ENCODE assay signal across 17 mouse cellular contexts in the genomic region with DNA sequence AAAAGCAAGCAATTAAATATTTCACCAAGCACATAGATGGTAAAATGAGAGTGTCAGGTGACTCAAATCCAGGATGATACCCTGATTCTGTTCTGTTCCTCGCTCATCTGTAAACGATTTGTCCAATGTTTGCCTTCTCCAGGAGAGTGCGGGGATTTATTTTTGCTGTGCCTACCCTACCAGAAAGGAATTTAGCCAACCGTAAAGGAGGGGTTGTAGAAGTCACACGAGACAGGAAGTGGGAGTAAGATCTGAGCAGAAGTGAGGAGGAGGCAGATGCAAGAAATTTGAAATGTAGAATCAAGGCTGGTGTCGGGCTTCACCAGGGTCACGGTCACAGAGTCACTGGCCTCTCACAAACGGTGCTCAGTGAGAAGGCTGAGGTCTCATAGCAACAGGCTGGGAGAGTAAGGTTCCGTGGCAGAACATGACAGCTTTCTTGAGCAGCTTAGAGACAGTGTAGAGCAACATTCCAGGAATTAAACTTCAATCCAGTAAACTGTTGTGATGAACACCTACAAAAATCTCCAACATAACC.
"Had no signal": no experiment of that assay in that cellular context is flagged by ENCODE, and none has a peak within 500 bp of the region (broad histone marks: within the 10 kb centered on the region; RNA-seq: fewer than 3 reads in every experiment).

No protein-coding gene starts in this region.

- H3K27ac ChIP-seq: limb, embryonic 15.5 days; liver, embryonic 13.5 days; lung, embryonic 15.5 days; macrophage; midbrain, embryonic 12.5 days; neural tube, embryonic 13.5 days; stomach, embryonic 15.5 days had no signal

- H3K4me3 ChIP-seq: limb, embryonic 15.5 days; liver, embryonic 13.5 days; lung, embryonic 15.5 days; megakaryocyte, embryonic 14.5 days; midbrain, embryonic 12.5 days; neural tube, embryonic 13.5 days; stomach, embryonic 15.5 days had no signal

- DNase-seq: kidney, adult 9 months; layer of hippocampus, adult 9-11 months; layer of hippocampus, postnatal 36 days; liver, embryonic 13.5 days; liver, postnatal 0 days; lung, postnatal 14 days; right cerebral cortex, postnatal 14 days; thymus, adult 2 months; thymus, postnatal 25 days had no signal

- H3K4me1 ChIP-seq: limb, embryonic 15.5 days; liver, embryonic 13.5 days; lung, embryonic 15.5 days; megakaryocyte, embryonic 14.5 days; stomach, embryonic 15.5 days had no signal

- H3K4me2 ChIP-seq: limb, embryonic 15.5 days; liver, embryonic 13.5 days; lung, embryonic 15.5 days; midbrain, embryonic 12.5 days; neural tube, embryonic 13.5 days; stomach, embryonic 15.5 days had no signal

- ATAC-seq: liver, postnatal 0 days; midbrain, embryonic 16.5 days had no signal

- H3K36me3 ChIP-seq: limb, embryonic 15.5 days; liver, embryonic 13.5 days; lung, embryonic 15.5 days; midbrain, embryonic 12.5 days; neural tube, embryonic 13.5 days; stomach, embryonic 15.5 days had no signal

- H3K9ac ChIP-seq: limb, embryonic 15.5 days; liver, embryonic 13.5 days; liver, postnatal 0 days; lung, embryonic 15.5 days; midbrain, embryonic 12.5 days; neural tube, embryonic 13.5 days; stomach, embryonic 15.5 days had no signal

- H3K27me3 ChIP-seq: limb, embryonic 15.5 days; liver, embryonic 13.5 days; lung, embryonic 15.5 days; megakaryocyte, embryonic 14.5 days; midbrain, embryonic 12.5 days; neural tube, embryonic 13.5 days; stomach, embryonic 15.5 days had no signal

- H3K9me3 ChIP-seq: limb, embryonic 15.5 days; liver, embryonic 13.5 days; lung, embryonic 15.5 days; midbrain, embryonic 12.5 days; neural tube, embryonic 13.5 days; stomach, embryonic 15.5 days had no signal
